Mouse (Mus musculus) CH12.LX (cell line): ENCODE data around the gene Ablim2. TPM values are rescaled to one million over a fixed set of nuclear protein-coding genes. Genes with fewer than 3 reads are reported as not detected.

ENCODE experiments used
- DNase-seq: peaks from one replicate; pipeline ENCODE4 v3.0.0-alpha.2; 2013; ENCODE audit errors: extremely low read depth
- H3K27ac ChIP-seq: 2 replicates; pipeline ENCODE4 v1.5.1; 2012; ENCODE audit warnings: low read depth, mild to moderate bottlenecking, control low read depth, moderate library complexity; ENCODE audit not compliant: insufficient read depth
- H3K27me3 ChIP-seq: replicated peaks from 2 replicates; pipeline ENCODE3; 2012; ENCODE audit warnings: inconsistent platforms
- H3K36me3 ChIP-seq, 2 experiments: replicated peaks in 1 of 2; 2 replicates each; pipeline versions ENCODE3 to v1.6.1; 2012; ENCODE audit warnings: inconsistent platforms in 1 of 2, low read length in 1 of 2, mild to moderate bottlenecking in 1 of 2, mixed read lengths in 1 of 2, moderate library complexity in 1 of 2; ENCODE audit not compliant: control insufficient read depth in 1 of 2, insufficient read depth in 1 of 2
- H3K4me1 ChIP-seq, 2 experiments: 2 replicates each; pipeline ENCODE4 v1.6.1; 2012; ENCODE audit warnings: inconsistent platforms in 1 of 2, moderate library complexity in 1 of 2; ENCODE audit not compliant: insufficient read depth in 2 of 2, control insufficient read depth in 1 of 2
- H3K4me2 ChIP-seq: 2 replicates; pipeline ENCODE4 v1.6.1; 2012; ENCODE audit warnings: low read depth, mild to moderate bottlenecking, control low read depth; ENCODE audit not compliant: poor library complexity, insufficient read depth, severe bottlenecking
- H3K4me3 ChIP-seq, 3 experiments: fragments of 150-350 bp in 1 of 3; sonication (generic) in 1 of 3; replicated peaks in 1 of 3; 2 replicates each; pipeline versions ENCODE3 to v1.5.1; 2011 to 2012; ENCODE audit warnings: low read depth in 2 of 3, low read length in 2 of 3, mild to moderate bottlenecking in 2 of 3, moderate library complexity in 2 of 3, control low read depth in 1 of 3, improper control_type of control experiment in 1 of 3, inconsistent platforms in 1 of 3, mixed read lengths in 1 of 3; ENCODE audit not compliant: poor library complexity in 1 of 3
- H3K79me2 ChIP-seq: replicated peaks from 2 replicates; pipeline ENCODE4 v1.6.1; 2012; ENCODE audit warnings: mild to moderate bottlenecking, moderate library complexity; ENCODE audit not compliant: control insufficient read depth, poor library complexity, insufficient read depth, severe bottlenecking; ENCODE audit errors: extremely low read depth
- H3K9ac ChIP-seq: 2 replicates; pipeline ENCODE4 v1.6.1; 2012; ENCODE audit warnings: low read depth, mild to moderate bottlenecking, control low read depth, moderate library complexity; ENCODE audit not compliant: insufficient read depth
- H3K9me3 ChIP-seq: replicated peaks from 2 replicates; pipeline ENCODE3; 2012; ENCODE audit warnings: low read length, inconsistent platforms, mixed read lengths
- BHLHE40 ChIP-seq: IDR thresholded peaks from 2 replicates; pipeline ENCODE4 v1.6.1; 2011; ENCODE audit warnings: mild to moderate bottlenecking, low read depth, low read length, improper control_type of control experiment
- CHD1 ChIP-seq: IDR thresholded peaks from 2 replicates; pipeline ENCODE4 v1.6.1; 2012; ENCODE audit warnings: low read depth, low read length, improper control_type of control experiment, inconsistent platforms
- CHD2 ChIP-seq: IDR thresholded peaks from 2 replicates; pipeline ENCODE4 v1.6.1; 2011; ENCODE audit warnings: low read length, improper control_type of control experiment
- E2F4 ChIP-seq: IDR thresholded peaks from 2 replicates; pipeline ENCODE4 v1.6.1; 2011; ENCODE audit warnings: low read depth, low read length, improper control_type of control experiment; ENCODE audit not compliant: insufficient replicate concordance
- ELF1 ChIP-seq: IDR thresholded peaks from 2 replicates; pipeline ENCODE4 v1.6.1; 2014; ENCODE audit warnings: low read depth, mild to moderate bottlenecking, inconsistent platforms, low read length, improper control_type of control experiment
- EP300 ChIP-seq: IDR thresholded peaks from 2 replicates; pipeline ENCODE4 v1.6.1; 2011; ENCODE audit warnings: low read length, improper control_type of control experiment
- ETS1 ChIP-seq: conservative IDR thresholded peaks from 2 replicates; pipeline ENCODE4 v1.6.1; 2012; ENCODE audit warnings: low read depth, mild to moderate bottlenecking, inconsistent platforms, low read length, improper control_type of control experiment, moderate library complexity
- HCFC1 ChIP-seq: IDR thresholded peaks from 2 replicates; pipeline ENCODE4 v1.6.1; 2012; ENCODE audit warnings: low read depth, mild to moderate bottlenecking, inconsistent platforms, low read length, improper control_type of control experiment
- JUN ChIP-seq: IDR thresholded peaks from 2 replicates; pipeline ENCODE4 v1.6.1; 2011; ENCODE audit warnings: low read depth, mild to moderate bottlenecking, low read length, improper control_type of control experiment, moderate library complexity; ENCODE audit not compliant: insufficient read depth
- JUND ChIP-seq: conservative IDR thresholded peaks from 2 replicates; pipeline ENCODE4 v1.6.1; 2011; ENCODE audit warnings: low read depth, low read length, improper control_type of control experiment
- KAT2A ChIP-seq: IDR thresholded peaks from 2 replicates; pipeline ENCODE4 v1.6.1; 2012; ENCODE audit warnings: low read length, improper control_type of control experiment, inconsistent platforms; ENCODE audit not compliant: insufficient replicate concordance
- MAFK ChIP-seq: IDR thresholded peaks from 2 replicates; pipeline ENCODE4 v1.6.1; 2011; ENCODE audit warnings: low read length, improper control_type of control experiment; ENCODE audit not compliant: insufficient replicate concordance
- MAX ChIP-seq: IDR thresholded peaks from 2 replicates; pipeline ENCODE4 v1.6.1; 2011; ENCODE audit warnings: low read length, improper control_type of control experiment
- MEF2A ChIP-seq: IDR thresholded peaks from 2 replicates; pipeline ENCODE4 v1.6.1; 2014; ENCODE audit warnings: low read depth, mild to moderate bottlenecking, inconsistent platforms, low read length, improper control_type of control experiment, borderline replicate concordance
- MXI1 ChIP-seq: IDR thresholded peaks from 2 replicates; pipeline ENCODE4 v1.6.1; 2011; ENCODE audit warnings: mild to moderate bottlenecking, low read depth, low read length, improper control_type of control experiment
- NELFE ChIP-seq: IDR thresholded peaks from 2 replicates; pipeline ENCODE4 v1.6.1; 2011; ENCODE audit warnings: low read depth, low read length, improper control_type of control experiment
- NRF1 ChIP-seq: IDR thresholded peaks from 2 replicates; pipeline ENCODE4 v1.6.1; 2014; ENCODE audit warnings: low read depth, mild to moderate bottlenecking, inconsistent platforms, low read length, improper control_type of control experiment, moderate library complexity
- SIN3A ChIP-seq: IDR thresholded peaks from 2 replicates; pipeline ENCODE4 v1.6.1; 2012; ENCODE audit warnings: low read length, improper control_type of control experiment, inconsistent platforms
- SMC3 ChIP-seq: IDR thresholded peaks from 2 replicates; pipeline ENCODE4 v1.6.1; 2011; ENCODE audit warnings: low read depth, low read length, improper control_type of control experiment
- TBP ChIP-seq: conservative IDR thresholded peaks from 2 replicates; pipeline ENCODE4 v1.6.1; 2011; ENCODE audit warnings: low read depth, low read length, improper control_type of control experiment
- TCF12 ChIP-seq: IDR thresholded peaks from 2 replicates; pipeline ENCODE4 v1.6.1; 2014; ENCODE audit warnings: low read depth, mild to moderate bottlenecking, inconsistent platforms, low read length, improper control_type of control experiment
- USF1 ChIP-seq: IDR thresholded peaks from 2 replicates; pipeline ENCODE4 v1.6.1; 2014; ENCODE audit warnings: low read depth, mild to moderate bottlenecking, inconsistent platforms, low read length, improper control_type of control experiment
- USF2 ChIP-seq: conservative IDR thresholded peaks from 2 replicates; pipeline ENCODE4 v1.6.1; 2011; ENCODE audit warnings: low read depth, low read length, improper control_type of control experiment
- ZKSCAN1 ChIP-seq: IDR thresholded peaks from 2 replicates; pipeline ENCODE4 v1.6.1; 2012; ENCODE audit warnings: low read depth, inconsistent platforms, low read length, improper control_type of control experiment, borderline replicate concordance
- ZNF384 ChIP-seq: IDR thresholded peaks from 2 replicates; pipeline ENCODE4 v1.6.1; 2012; ENCODE audit warnings: low read depth, low read length, improper control_type of control experiment, inconsistent platforms
- dilution Hi-C: fragments of 300-500 bp; cut with MboI; formaldehyde crosslinking; loops from 2 replicates; pipeline ENCODE4 v1.14.3; 2020; ENCODE audit warnings: low sequenced_read_pairs; ENCODE audit not compliant: extremely low pct_unique_long_range_greater_than_20kb, extremely low pct_ligation_motif_present
- in situ Hi-C: fragments of 300-500 bp; cut with MboI; formaldehyde crosslinking; loops from 3 replicates; pipeline ENCODE4 v1.14.3; 2019; ENCODE audit warnings: low sequenced_read_pairs, low pct_ligation_motif_present, low pct_unique_long_range_greater_than_20kb, mixed read lengths
- polyA plus RNA-seq: library from polyadenylated mRNA; unstranded; fragments of >175 nt; gene quantifications from 2 replicates; pipeline ENCODE4 v1.2.1, GENCODE M21; 2012; ENCODE audit warnings: low read depth; ENCODE audit not compliant: insufficient read length
- total RNA-seq, 2 experiments: library from RNA; depleted of rRNA; stranded (reverse); fragments of 300-350 nt in 1 of 2; fragments of >200 nt in 1 of 2; gene quantifications; 2 replicates each; pipeline ENCODE4 v1.2.3; 2012 to 2014

Gene Ablim2
- total and polyA plus RNA-seq, 3 experiments: 4.4 to 12.2 (median 11.0) TPM

DNA sequence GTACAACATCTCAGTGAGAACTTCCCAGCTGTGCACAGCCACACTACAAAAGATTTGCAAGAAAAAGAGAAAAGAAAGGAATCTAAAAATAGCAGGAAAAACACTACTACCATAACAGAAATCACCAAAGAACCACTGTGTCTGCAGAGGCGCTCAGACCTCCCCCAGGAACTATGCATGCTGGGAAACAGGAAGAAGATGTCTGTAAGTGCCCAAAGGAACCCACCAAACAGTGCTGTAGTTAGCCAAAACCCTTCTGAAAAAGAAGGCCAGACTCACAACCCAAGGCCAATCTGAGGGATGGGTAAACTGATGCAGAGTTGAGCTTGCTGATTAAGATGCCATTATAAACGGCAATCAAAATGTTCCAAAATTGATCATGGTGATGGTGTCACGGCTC, 47.5 kb downstream of the Ablim2 start:
- in situ Hi-C loops (no loop called here), dilution Hi-C loops (no loop called here)
- Histone ChIP-seq H3K27me3 (peaks cover 11% of the 10 kb centered on the region), H3K4me2 (no peak overlapping the region), H3K4me3 (no peak overlapping the region), H3K36me3 (no peaks in the 10 kb centered on the region), H3K79me2 (no peaks in the 10 kb centered on the region), H3K27ac (no peak overlapping the region), H3K4me1 (peaks cover 7 to 16% of the 10 kb centered on the region in 2 experiments; a peak in 3 of 4 replicates), H3K9me3 (no peaks in the 10 kb centered on the region), H3K9ac (no peak overlapping the region)
- no peak for DNase-seq
- TF ChIP-seq USF2 (no peak), NRF1 (no peak), HCFC1 (peak; percentile 56; the same call in 1 of the 2 replicates), ELF1 (peak; percentile 69), MEF2A (peak; percentile 40; the same call in 1 of the 2 replicates), JUN (no peak), ZKSCAN1 (no peak), NELFE (no peak), TBP (no peak), E2F4 (no peak)

DNA sequence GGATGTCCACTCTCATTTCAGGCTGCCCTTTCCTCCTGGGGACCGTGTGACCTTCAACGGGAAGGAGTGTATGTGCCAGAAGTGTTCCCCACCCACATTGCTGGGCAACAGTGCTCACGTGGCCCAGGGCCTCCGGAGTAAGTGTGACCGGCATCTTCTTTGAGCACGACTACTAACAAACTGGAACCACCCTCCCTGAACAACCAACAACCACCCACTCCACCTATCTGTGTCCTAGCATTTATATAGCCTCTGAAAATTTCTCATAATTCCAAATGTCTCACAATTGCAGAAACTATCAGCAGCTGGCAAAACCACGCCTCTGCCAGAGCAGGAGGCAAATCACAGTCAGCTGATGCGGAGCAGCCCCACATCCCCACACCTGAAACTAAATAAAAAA, 49.3 kb downstream of the Ablim2 start:
- Histone ChIP-seq H3K79me2 (no peaks in the 10 kb centered on the region), H3K27ac (no peak overlapping the region), H3K4me3 (no peak overlapping the region), H3K9me3 (no peaks in the 10 kb centered on the region), H3K4me1 (peaks cover 7 to 18% of the 10 kb centered on the region in 2 experiments; a peak in 3 of 4 replicates), H3K9ac (no peak overlapping the region), H3K4me2 (no peak overlapping the region), H3K36me3 (no peaks in the 10 kb centered on the region), H3K27me3 (peaks cover 16% of the 10 kb centered on the region)
- in situ Hi-C loops (no loop called here), dilution Hi-C loops (no loop called here)
- no peak for TF ChIP-seq SIN3A
- TF ChIP-seq E2F4: no peak
- no peak for TF ChIP-seq BHLHE40
- no peak for DNase-seq

DNA sequence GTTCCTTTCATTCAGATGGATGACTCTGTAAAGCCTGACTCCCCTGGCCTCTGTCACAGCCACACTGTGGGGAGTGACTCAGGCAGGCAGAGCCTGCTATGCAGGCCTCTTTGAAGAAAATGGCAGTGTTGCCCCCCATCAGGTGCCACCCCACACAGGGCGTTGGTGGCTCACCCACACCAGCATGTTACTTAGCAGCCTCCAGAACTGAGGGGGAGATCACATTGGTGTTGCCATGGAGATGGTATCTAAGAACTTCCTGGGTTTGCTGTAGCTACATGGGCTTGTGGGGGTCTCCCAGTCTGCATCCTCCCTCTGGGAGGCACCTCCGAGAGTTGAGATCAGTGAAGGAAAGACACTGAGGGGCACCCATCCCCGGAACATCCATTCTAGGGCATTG, 52.8 kb downstream of the Ablim2 start:
- in situ Hi-C loops (no loop called here), dilution Hi-C loops (no loop called here)
- Histone ChIP-seq H3K4me1 (peaks cover 20 to 31% of the 10 kb centered on the region in 2 experiments), H3K9ac (no peak overlapping the region), H3K9me3 (no peaks in the 10 kb centered on the region), H3K27me3 (peaks cover 20% of the 10 kb centered on the region), H3K4me3 (no peak overlapping the region), H3K27ac (no peak overlapping the region), H3K79me2 (no peaks in the 10 kb centered on the region), H3K36me3 (no peaks in the 10 kb centered on the region), H3K4me2 (no peak overlapping the region)
- TF ChIP-seq ELF1: no peak
- TF ChIP-seq SIN3A: no peak
- TF ChIP-seq NRF1: no peak
- no peak for TF ChIP-seq E2F4
- no peak for TF ChIP-seq KAT2A
- no peak for TF ChIP-seq MAFK
- TF ChIP-seq JUND: no peak
- TF ChIP-seq HCFC1: no peak
- TF ChIP-seq TCF12: no peak
- TF ChIP-seq SMC3: no peak
- no peak for TF ChIP-seq CHD1
- TF ChIP-seq NELFE: no peak
- TF ChIP-seq CHD2: no peak
- no peak for TF ChIP-seq MXI1
- TF ChIP-seq USF1: no peak
- no peak for TF ChIP-seq MEF2A
- no peak for TF ChIP-seq ZNF384
- TF ChIP-seq EP300: no peak
- TF ChIP-seq MAX: no peak
- no peak for TF ChIP-seq ETS1
- DNase-seq: no peak
